Mouse (Mus musculus) MEL (cell line): ENCODE data around the gene Slc19a2. TPM values are rescaled to one million over a fixed set of nuclear protein-coding genes. Genes with fewer than 3 reads are reported as not detected.
A peak's percentile ranks its signal among the peaks of the same experiment; 100 is the strongest.

Experiments
- DNase-seq: peaks from one replicate; pipeline ENCODE4 v3.0.0; 2011; ENCODE audit warnings: low read depth, low spot score
- H3K27ac ChIP-seq: 2 replicates; pipeline ENCODE4 v1.5.1; 2012; ENCODE audit warnings: low read depth, mild to moderate bottlenecking, control low read depth, low read length, moderate library complexity; ENCODE audit not compliant: control insufficient read depth
- H3K27me3 ChIP-seq, 2 experiments: fragments of 150-350 bp in 1 of 2; sonication (generic) in 1 of 2; 2 replicates each; pipeline ENCODE4 v1.6.1; 2012; ENCODE audit warnings: low read length in 2 of 2, mild to moderate bottlenecking in 2 of 2, improper control_type of control experiment in 1 of 2, moderate library complexity in 1 of 2; ENCODE audit not compliant: insufficient read depth in 2 of 2, control insufficient read depth in 1 of 2
- H3K36me3 ChIP-seq, 2 experiments: 2 replicates each; pipeline ENCODE4 v1.6.1; 2012 to 2014; ENCODE audit warnings: low read length in 2 of 2, improper control_type of control experiment in 1 of 2, inconsistent platforms in 1 of 2, mild to moderate bottlenecking in 1 of 2; ENCODE audit not compliant: insufficient read depth in 2 of 2, control insufficient read depth in 1 of 2
- H3K4me1 ChIP-seq, 2 experiments: fragments of 150-350 bp in 1 of 2; sonication (generic) in 1 of 2; 2 replicates each; pipeline ENCODE4 v1.6.1; 2012; ENCODE audit warnings: low read length in 2 of 2, improper control_type of control experiment in 1 of 2, mild to moderate bottlenecking in 1 of 2; ENCODE audit not compliant: insufficient read depth in 2 of 2, control insufficient read depth in 1 of 2
- H3K4me3 ChIP-seq, 2 experiments: fragments of 150-350 bp in 1 of 2; sonication (generic) in 1 of 2; 2 replicates each; pipeline ENCODE4 v1.5.1; 2012; ENCODE audit warnings: low read depth in 2 of 2, low read length in 2 of 2, mild to moderate bottlenecking in 2 of 2, moderate library complexity in 2 of 2, control low read depth in 1 of 2, improper control_type of control experiment in 1 of 2; ENCODE audit not compliant: control insufficient read depth in 1 of 2, insufficient read depth in 1 of 2
- H3K79me2 ChIP-seq: 2 replicates; pipeline ENCODE4 v1.6.1; 2012; ENCODE audit warnings: mild to moderate bottlenecking, low read length, moderate library complexity; ENCODE audit not compliant: control insufficient read depth, poor library complexity, insufficient read depth
- H3K9ac ChIP-seq: 2 replicates; pipeline ENCODE4 v1.6.1; 2012; ENCODE audit warnings: low read depth, mild to moderate bottlenecking, control low read depth, low read length, moderate library complexity; ENCODE audit not compliant: control insufficient read depth, poor library complexity, severe bottlenecking
- H3K9me3 ChIP-seq: fragments of 150-350 bp; sonication (generic); replicated peaks from 2 replicates; pipeline ENCODE4 v1.6.1; 2012; ENCODE audit warnings: mild to moderate bottlenecking, low read length, improper control_type of control experiment, moderate library complexity; ENCODE audit not compliant: insufficient read depth
- BHLHE40 ChIP-seq: IDR thresholded peaks from 2 replicates; pipeline ENCODE4 v1.6.1; 2012; ENCODE audit warnings: low read depth, mild to moderate bottlenecking, inconsistent platforms, low read length, improper control_type of control experiment, borderline replicate concordance
- CHD1 ChIP-seq: IDR thresholded peaks from 2 replicates; pipeline ENCODE4 v1.6.1; 2012; ENCODE audit warnings: low read depth, mild to moderate bottlenecking, inconsistent platforms, low read length, improper control_type of control experiment
- CHD2 ChIP-seq: IDR thresholded peaks from 2 replicates; pipeline ENCODE4 v1.6.1; 2011; ENCODE audit warnings: low read length, improper control_type of control experiment
- CTCF ChIP-seq, 3 experiments: IDR thresholded peaks in 2 of 3; conservative IDR thresholded peaks in 1 of 3; 2 replicates each; pipeline ENCODE4 v1.5.1; 2011 to 2012; ENCODE audit warnings: low read length in 3 of 3, low read depth in 2 of 3, mild to moderate bottlenecking in 2 of 3, improper control_type of control experiment in 1 of 3, inconsistent platforms in 1 of 3, mixed read lengths in 1 of 3, moderate library complexity in 1 of 3; ENCODE audit not compliant: control insufficient read depth in 1 of 3, insufficient read depth in 1 of 3, poor library complexity in 1 of 3, severe bottlenecking in 1 of 3
- E2F4 ChIP-seq: IDR thresholded peaks from 2 replicates; pipeline ENCODE4 v1.6.1; 2011; ENCODE audit warnings: low read depth, low read length, improper control_type of control experiment, borderline replicate concordance
- ELF1 ChIP-seq: IDR thresholded peaks from 2 replicates; pipeline ENCODE4 v1.6.1; 2014; ENCODE audit warnings: low read depth, mild to moderate bottlenecking, inconsistent platforms, low read length, improper control_type of control experiment, moderate library complexity
- EP300 ChIP-seq, 2 experiments: IDR thresholded peaks; 2 replicates each; pipeline ENCODE4 v1.6.1; 2011; ENCODE audit warnings: improper control_type of control experiment in 2 of 2, low read length in 2 of 2, low read depth in 1 of 2, mild to moderate bottlenecking in 1 of 2
- ETS1 ChIP-seq: IDR thresholded peaks from 2 replicates; pipeline ENCODE4 v1.6.1; 2012; ENCODE audit warnings: low read depth, mild to moderate bottlenecking, inconsistent platforms, low read length, improper control_type of control experiment, moderate library complexity
- GABPA ChIP-seq: IDR thresholded peaks from 2 replicates; pipeline ENCODE4 v1.6.1; 2012; ENCODE audit warnings: low read depth, mild to moderate bottlenecking, inconsistent platforms, low read length, improper control_type of control experiment, moderate library complexity
- HCFC1 ChIP-seq: IDR thresholded peaks from 2 replicates; pipeline ENCODE4 v1.6.1; 2012; ENCODE audit warnings: low read depth, mild to moderate bottlenecking, inconsistent platforms, low read length, improper control_type of control experiment, moderate library complexity
- KAT2A ChIP-seq: conservative IDR thresholded peaks from 2 replicates; pipeline ENCODE4 v1.6.1; 2012; ENCODE audit warnings: low read depth, low read length, improper control_type of control experiment, inconsistent platforms
- MAFK ChIP-seq: IDR thresholded peaks from 2 replicates; pipeline ENCODE4 v1.6.1; 2011; ENCODE audit warnings: low read depth, mild to moderate bottlenecking, low read length, improper control_type of control experiment, borderline replicate concordance
- MEF2A ChIP-seq: IDR thresholded peaks from 2 replicates; pipeline ENCODE4 v1.6.1; 2014; ENCODE audit warnings: low read depth, mild to moderate bottlenecking, inconsistent platforms, low read length, improper control_type of control experiment; ENCODE audit not compliant: poor library complexity, insufficient replicate concordance, severe bottlenecking; ENCODE audit errors: extremely low read depth
- MXI1 ChIP-seq: IDR thresholded peaks from 2 replicates; pipeline ENCODE4 v1.6.1; 2011; ENCODE audit warnings: mild to moderate bottlenecking, low read depth, low read length, improper control_type of control experiment
- MYB ChIP-seq: IDR thresholded peaks from 2 replicates; pipeline ENCODE4 v1.6.1; 2011; ENCODE audit warnings: mild to moderate bottlenecking, low read depth, low read length, improper control_type of control experiment
- MYC ChIP-seq: IDR thresholded peaks from 2 replicates; pipeline ENCODE4 v1.6.1; 2011; ENCODE audit warnings: low read depth, mild to moderate bottlenecking, low read length, improper control_type of control experiment, moderate library complexity
- NELFE ChIP-seq: IDR thresholded peaks from 2 replicates; pipeline ENCODE4 v1.6.1; 2011; ENCODE audit warnings: low read depth, low read length, improper control_type of control experiment
- POLR2AphosphoS5 ChIP-seq: IDR thresholded peaks from 2 replicates; pipeline ENCODE4 v1.6.1; 2012; ENCODE audit warnings: low read depth, borderline replicate concordance, mild to moderate bottlenecking, inconsistent platforms, low read length, moderate library complexity, mixed read lengths
- RAD21 ChIP-seq: IDR thresholded peaks from 2 replicates; pipeline ENCODE4 v1.6.1; 2011; ENCODE audit warnings: mild to moderate bottlenecking, low read depth, low read length, improper control_type of control experiment
- RCOR1 ChIP-seq: IDR thresholded peaks from 2 replicates; pipeline ENCODE4 v1.6.1; 2012; ENCODE audit warnings: low read depth, mild to moderate bottlenecking, inconsistent platforms, low read length, improper control_type of control experiment
- SIN3A ChIP-seq: IDR thresholded peaks from 2 replicates; pipeline ENCODE4 v1.6.1; 2012; ENCODE audit warnings: low read length, improper control_type of control experiment, inconsistent platforms
- TAL1 ChIP-seq: IDR thresholded peaks from 2 replicates; pipeline ENCODE4 v1.6.1; 2012; ENCODE audit warnings: mild to moderate bottlenecking, inconsistent platforms, low read length, moderate library complexity, mixed read lengths
- TBP ChIP-seq: IDR thresholded peaks from 2 replicates; pipeline ENCODE4 v1.8.0; 2011; ENCODE audit warnings: low read depth, low read length, improper control_type of control experiment
- TCF12 ChIP-seq: IDR thresholded peaks from 2 replicates; pipeline ENCODE4 v1.6.1; 2014; ENCODE audit warnings: low read depth, mild to moderate bottlenecking, inconsistent platforms, low read length, improper control_type of control experiment, moderate library complexity
- USF1 ChIP-seq: IDR thresholded peaks from 2 replicates; pipeline ENCODE4 v1.6.1; 2014; ENCODE audit warnings: low read depth, mild to moderate bottlenecking, inconsistent platforms, low read length, improper control_type of control experiment, moderate library complexity
- USF2 ChIP-seq, 2 experiments: IDR thresholded peaks; 2 replicates each; pipeline ENCODE4 v1.6.1; 2011 to 2012; ENCODE audit warnings: improper control_type of control experiment in 2 of 2, low read length in 2 of 2, borderline replicate concordance in 1 of 2, inconsistent platforms in 1 of 2, low read depth in 1 of 2, mild to moderate bottlenecking in 1 of 2; ENCODE audit not compliant: insufficient read depth in 1 of 2
- ZC3H11A ChIP-seq: IDR thresholded peaks from 2 replicates; pipeline ENCODE4 v1.6.1; 2012; ENCODE audit warnings: low read depth, mild to moderate bottlenecking, inconsistent platforms, low read length, improper control_type of control experiment
- ZKSCAN1 ChIP-seq: IDR thresholded peaks from 2 replicates; pipeline ENCODE4 v1.6.1; 2012; ENCODE audit warnings: low read depth, mild to moderate bottlenecking, inconsistent platforms, low read length, improper control_type of control experiment, moderate library complexity
- ZMIZ1 ChIP-seq: IDR thresholded peaks from 2 replicates; pipeline ENCODE4 v1.6.1; 2012; ENCODE audit warnings: low read depth, mild to moderate bottlenecking, inconsistent platforms, low read length, improper control_type of control experiment, moderate library complexity
- ZNF384 ChIP-seq: IDR thresholded peaks from 2 replicates; pipeline ENCODE4 v1.6.1; 2012; ENCODE audit warnings: low read depth, mild to moderate bottlenecking, inconsistent platforms, low read length, improper control_type of control experiment
- polyA plus RNA-seq, 2 experiments: library from polyadenylated mRNA; stranded (reverse) in 1 of 2; unstranded in 1 of 2; fragments of >175 nt in 1 of 2; fragments of >200 nt in 1 of 2; gene quantifications; 2 replicates each; pipeline versions ENCODE4 v1.2.1 to v1.2.4; 2012; ENCODE audit warnings: low replicate concordance in 2 of 2, low read depth in 1 of 2; ENCODE audit not compliant: insufficient read length in 2 of 2, insufficient read depth in 1 of 2, missing spikeins in 1 of 2
- total RNA-seq: library from RNA; depleted of rRNA; stranded (reverse); fragments of 300-350 nt; gene quantifications from 2 replicates; pipeline ENCODE4 v1.2.3, GENCODE M21; 2012

Gene Slc19a2
- total and polyA plus RNA-seq, 3 experiments: 9.0 to 54.2 (median 9.7) TPM

DNA sequence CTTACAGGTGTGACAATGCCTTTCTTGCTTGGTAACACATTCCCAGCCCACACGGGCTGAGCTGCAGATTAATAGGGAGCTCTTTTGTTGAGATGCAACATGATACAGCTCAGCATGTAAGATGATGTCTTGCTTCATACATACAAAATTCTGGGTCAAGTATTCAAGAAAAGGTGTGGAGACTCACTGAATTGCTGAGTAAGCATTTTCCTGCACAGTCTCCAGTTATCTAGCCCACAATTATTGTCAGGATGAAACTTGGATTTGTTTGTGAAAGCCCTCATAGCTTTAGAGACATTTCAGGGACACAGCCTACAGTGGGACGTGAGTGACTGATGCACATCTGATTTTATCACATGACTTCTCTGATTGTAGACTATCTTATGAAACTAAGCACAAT is 7.4 kb upstream of the Slc19a2 start:
- TF ChIP-seq MAFK (peak; percentile 96), ZKSCAN1 (no peak), NELFE (no peak), RAD21 (no peak)
- DNase-seq: no peak

DNA sequence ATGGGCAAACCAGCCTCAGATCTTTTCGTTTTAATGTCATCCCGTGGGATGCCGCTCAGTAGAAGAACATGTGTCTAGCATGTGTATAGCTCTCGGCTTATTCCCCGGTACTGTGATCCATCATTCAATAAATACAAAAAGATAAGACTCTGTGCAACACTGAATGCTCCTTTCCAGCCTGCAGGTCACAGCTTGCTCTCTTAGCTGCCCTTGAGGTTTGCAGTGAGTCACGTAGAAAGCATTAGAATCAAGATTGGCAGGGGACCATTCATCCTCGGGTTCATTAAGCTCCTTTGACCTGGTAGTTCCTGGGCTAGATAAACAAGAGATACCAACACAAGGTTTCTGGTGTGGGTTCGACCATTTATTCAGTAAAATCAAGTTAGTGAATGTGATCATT is 6.0 kb upstream of the Slc19a2 start:
- no peak for DNase-seq

More for the DNA sequence above, 7.4 kb upstream of the Slc19a2 start:
- Histone ChIP-seq H3K27ac (no peak overlapping the region), H3K9me3 (no peaks in the 10 kb centered on the region), H3K27me3 (peaks cover 1 to 3% of the 10 kb centered on the region in 2 experiments), H3K4me1 (no peaks in the 10 kb centered on the region; a peak in 1 of 4 replicates), H3K4me3 (no peak overlapping the region), H3K9ac (no peak overlapping the region), H3K79me2 (no peaks in the 10 kb centered on the region), H3K36me3 (peaks cover 0 to under 1% of the 10 kb centered on the region in 2 experiments; a peak in 2 of 4 replicates)

DNA sequence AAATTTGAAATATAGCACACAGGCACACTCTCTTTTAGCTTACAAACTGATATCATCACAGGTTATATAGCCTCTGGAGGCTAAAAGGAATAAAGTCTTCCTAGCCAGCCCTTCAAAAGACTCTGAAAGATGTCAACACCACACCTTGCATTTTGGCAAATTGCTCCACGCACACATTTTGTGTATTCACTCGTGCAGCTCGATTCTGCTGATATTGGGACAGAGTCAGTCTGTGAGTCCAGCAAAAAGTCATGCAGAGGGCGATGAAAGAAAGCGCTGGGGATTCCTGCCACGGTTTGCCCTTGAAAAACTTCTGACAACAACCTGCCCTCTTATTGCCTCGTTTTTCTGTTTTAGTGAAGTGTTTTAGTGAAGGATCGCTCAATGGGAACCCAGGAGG is 1.4 kb upstream of the Slc19a2 start:
- peaks cover 0 to 17% of the 10 kb centered on the region in 2 experiments; a peak in 2 of 4 replicates for H3K36me3 ChIP-seq
- peaks cover 5 to 15% of the 10 kb centered on the region in 2 experiments for H3K4me1 ChIP-seq
- peak; percentile 44 for DNase-seq
- H3K79me2 ChIP-seq: peaks cover 9% of the 10 kb centered on the region
- peak overlapping the region; percentile 51; the same call in 1 of the 2 replicates for H3K27ac ChIP-seq
- H3K4me3 ChIP-seq: peak overlapping the region; percentile 41 to 63
- H3K9ac ChIP-seq: peak overlapping the region; percentile 61
- H3K9me3 ChIP-seq: no peaks in the 10 kb centered on the region
- TF ChIP-seq TCF12: no peak
- TF ChIP-seq SIN3A: no peak
- TF ChIP-seq HCFC1: no peak
- TF ChIP-seq ZC3H11A: no peak
- TF ChIP-seq USF1: no peak
- TF ChIP-seq MEF2A: no peak
- TF ChIP-seq CTCF (IDR thresholded peaks at IDR 0.05 in 2 of 3, conservative IDR thresholded peaks at IDR 0.05 in 1 of 3; ENCODE audit: control insufficient read depth in 1 of 3, insufficient read depth in 1 of 3, low read depth in 2 of 3, low read length in 3 of 3, poor library complexity in 1 of 3, severe bottlenecking in 1 of 3): no peak
- TF ChIP-seq E2F4: no peak
- TF ChIP-seq CHD1: no peak
- TF ChIP-seq MYC: no peak
- TF ChIP-seq BHLHE40: no peak
- TF ChIP-seq ETS1: no peak
- TF ChIP-seq CHD2: no peak
- TF ChIP-seq KAT2A: no peak
- no peak for TF ChIP-seq MAFK
- peaks cover 1 to 2% of the 10 kb centered on the region in 2 experiments; a peak in 3 of 4 replicates for H3K27me3 ChIP-seq

More for the DNA sequence above, 6.0 kb upstream of the Slc19a2 start:
- Histone ChIP-seq H3K4me1 (peaks cover 5% of the 10 kb centered on the region in 2 experiments), H3K36me3 (peaks cover 0 to 10% of the 10 kb centered on the region in 2 experiments; a peak in 2 of 4 replicates), H3K27ac (no peak overlapping the region), H3K9ac (no peak overlapping the region), H3K9me3 (no peaks in the 10 kb centered on the region), H3K27me3 (peaks cover 1 to 2% of the 10 kb centered on the region in 2 experiments; a peak in 3 of 4 replicates), H3K79me2 (no peaks in the 10 kb centered on the region), H3K4me3 (no peak overlapping the region)
- no peak for TF ChIP-seq GABPA
- no peak for TF ChIP-seq ELF1
- TF ChIP-seq TAL1: no peak
- no peak for TF ChIP-seq MYB
- TF ChIP-seq EP300 (IDR thresholded peaks at IDR 0.05; ENCODE audit: low read depth in 1 of 2, low read length in 2 of 2): no peak
- no peak for TF ChIP-seq RCOR1
- no peak for TF ChIP-seq ZNF384
- no peak for TF ChIP-seq POLR2AphosphoS5
- no peak for TF ChIP-seq ETS1
- TF ChIP-seq MXI1: no peak
- no peak for TF ChIP-seq ZMIZ1
- no peak for TF ChIP-seq USF2 (IDR thresholded peaks at IDR 0.05; ENCODE audit: borderline replicate concordance in 1 of 2, insufficient read depth in 1 of 2, low read depth in 1 of 2, low read length in 2 of 2)
- no peak for TF ChIP-seq TCF12
- no peak for TF ChIP-seq CHD1
- TF ChIP-seq MAFK: no peak
- no peak for TF ChIP-seq TBP
